Mouse (Mus musculus) spleen, adult 18-20 months (tissue): ENCODE data around the gene Gcnt3.
A peak's percentile ranks its signal among the peaks of the same experiment; 100 is the strongest.
"Not testable (repeated sequence)": the region's sequence is repeated elsewhere in the genome, so short reads cannot be mapped to it uniquely, and the experiment has no call there.

Experiments
- DNase-seq, 2 experiments: peaks; one replicate each; pipeline ENCODE4 v3.0.0; 2022; ENCODE audit warnings: mixed read lengths in 2 of 2

The Gcnt3 gene

DNA sequence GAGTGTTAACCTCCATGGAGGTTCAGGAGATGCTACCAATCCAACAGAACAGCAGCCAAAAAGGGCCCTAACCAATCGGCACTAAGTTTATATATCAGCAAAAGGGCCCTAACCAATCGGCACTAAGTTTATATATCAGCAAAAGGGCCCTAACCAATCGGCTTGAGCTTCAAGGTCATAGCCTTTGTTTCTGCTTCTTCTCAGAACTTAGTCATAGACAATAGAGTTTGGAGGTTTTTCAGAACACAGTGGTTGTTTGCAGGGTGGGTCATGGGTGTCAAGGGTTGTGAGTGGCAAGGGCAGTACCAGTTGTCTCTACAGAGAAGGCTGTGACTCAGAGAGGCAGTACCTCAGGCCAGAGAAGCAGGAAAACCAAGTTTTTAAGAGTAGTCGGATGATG is 4.2 kb upstream of the Gcnt3 start:
- DNase-seq, result no peak

DNA sequence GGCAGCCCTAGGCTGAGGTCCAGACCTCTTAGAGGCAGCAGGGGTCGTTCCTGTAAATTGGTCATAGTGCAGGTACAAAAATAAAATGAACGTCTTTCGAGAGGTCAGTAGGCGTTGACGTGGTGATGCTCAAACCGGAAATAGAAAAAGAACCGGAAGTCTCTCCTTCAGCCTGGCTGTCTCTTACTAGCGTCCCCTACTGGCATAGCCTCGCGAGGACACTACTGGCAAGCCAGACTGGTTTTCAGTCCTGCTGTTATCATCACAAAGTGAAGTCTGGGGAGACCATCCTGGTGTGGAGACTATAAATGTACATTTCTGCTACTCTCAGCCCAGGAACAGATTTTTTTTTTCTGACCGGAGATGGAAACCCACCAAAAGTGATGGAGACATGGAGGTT is 2.7 kb upstream of the Gcnt3 start:
- DNase-seq, result no peak

DNA sequence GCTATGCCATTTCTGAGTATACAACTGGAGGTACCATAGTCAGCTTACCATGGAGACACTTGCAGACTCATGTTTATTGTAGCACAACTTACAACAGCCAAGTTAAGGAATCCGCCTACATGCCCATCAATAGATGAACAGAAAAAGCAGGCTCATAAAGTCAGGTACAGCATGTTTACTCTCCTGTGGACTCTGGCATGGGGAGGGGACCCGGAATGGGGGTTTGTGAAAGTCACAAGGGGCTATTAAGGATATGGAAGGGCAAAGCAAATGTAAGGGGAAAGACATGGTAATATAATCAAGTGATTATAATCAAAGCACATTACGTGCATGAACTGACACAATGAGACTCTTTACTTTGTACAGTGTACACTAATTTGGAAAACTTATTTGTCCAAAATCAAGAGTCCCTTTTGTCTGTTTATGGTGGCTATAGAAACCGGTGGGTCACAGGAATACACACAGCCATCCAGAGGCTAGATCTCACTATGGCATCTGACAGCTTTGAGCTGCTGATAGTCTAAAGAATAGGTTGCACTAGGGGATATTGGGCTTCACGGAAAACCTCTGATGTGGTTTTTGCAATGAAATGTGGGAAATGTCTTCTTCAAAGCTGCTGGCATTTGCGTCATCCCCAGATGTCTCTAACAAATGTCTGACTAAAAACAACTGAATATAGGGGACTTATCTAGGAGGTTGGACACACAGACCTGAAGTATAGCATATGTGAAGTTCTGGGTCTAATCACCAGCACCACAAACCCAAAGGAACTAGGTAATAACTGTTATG is 1.9 kb upstream of the Gcnt3 start:
- no peak for DNase-seq

DNA sequence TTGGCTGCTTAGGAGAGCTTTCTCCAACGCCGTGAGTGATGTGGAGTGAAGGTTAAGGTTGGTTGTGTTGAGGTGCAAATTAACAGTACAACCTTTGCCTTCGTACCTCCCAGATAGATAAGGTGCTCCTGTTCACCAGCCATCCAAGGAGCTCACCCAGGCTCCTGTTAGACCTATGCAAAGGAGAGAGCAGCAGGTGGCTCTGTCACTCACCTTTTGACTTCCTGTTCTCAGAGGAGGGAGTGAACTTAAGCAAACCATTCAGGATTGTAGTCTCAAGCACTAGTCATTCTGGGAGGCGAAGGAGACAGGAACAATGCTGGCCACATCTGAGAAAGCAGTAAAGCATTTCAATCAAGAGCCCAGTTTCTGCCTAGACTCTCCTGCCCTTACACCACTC is 1.2 kb downstream of the Gcnt3 start:
- DNase-seq, result no peak

DNA sequence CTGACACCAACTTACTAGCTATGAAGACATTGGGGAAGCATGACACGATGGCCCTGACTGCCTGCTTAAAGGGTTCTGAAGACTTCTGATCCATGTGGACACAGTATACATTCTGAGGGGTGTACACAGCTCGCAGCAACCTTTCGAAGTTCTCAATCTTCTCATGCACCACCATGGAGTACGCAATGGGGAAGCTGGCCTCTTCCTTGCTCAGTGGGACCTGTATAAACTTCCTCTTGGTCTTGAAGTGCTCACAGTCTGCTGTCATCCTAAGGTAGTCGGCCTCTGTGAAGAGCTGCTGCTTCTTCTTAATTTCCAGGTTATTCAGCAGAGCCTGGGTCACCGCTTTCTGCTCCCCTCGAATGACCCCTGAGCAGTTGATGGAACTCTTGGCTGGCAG is 3.2 kb downstream of the Gcnt3 start:
- no peak for DNase-seq

DNA sequence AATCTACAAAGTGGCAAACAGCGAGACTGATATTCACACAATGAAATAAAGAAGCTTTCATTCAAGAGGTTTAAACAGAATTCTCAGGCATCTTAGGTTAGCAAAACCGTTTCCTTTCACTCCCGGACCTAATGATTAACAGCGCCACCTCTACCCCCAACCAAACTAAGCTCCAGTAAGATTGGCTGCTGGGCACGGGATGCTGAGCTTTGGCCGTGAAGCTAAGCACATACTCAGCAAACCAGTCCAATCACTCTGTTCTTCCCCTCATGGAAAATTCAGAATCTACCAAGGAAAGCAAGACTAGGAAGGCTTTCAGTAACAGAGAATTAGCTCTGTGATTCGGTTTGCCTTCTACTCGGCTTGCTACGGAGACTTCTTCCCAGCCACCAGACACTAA is 4.8 kb downstream of the Gcnt3 start:
- DNase-seq, result no peak

DNA sequence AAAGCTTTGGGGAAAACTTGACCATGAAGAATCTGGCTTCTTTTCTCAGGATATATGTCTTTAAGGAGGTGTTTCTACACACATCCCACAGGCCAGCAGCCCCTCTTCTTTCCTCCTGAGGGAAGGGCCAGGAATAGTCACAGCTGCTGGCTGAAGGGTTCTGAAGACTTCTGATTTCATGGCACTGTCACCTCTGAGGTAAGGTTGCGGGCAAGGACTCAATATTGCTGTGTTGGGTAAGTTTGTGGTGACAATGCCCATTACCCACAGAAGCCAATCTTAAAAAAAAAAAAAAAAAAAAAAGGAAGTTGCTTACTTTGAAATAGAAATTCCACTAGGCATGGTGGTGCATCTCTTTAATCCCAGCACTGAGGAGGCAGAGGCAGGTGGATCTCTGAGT is 5.7 kb downstream of the Gcnt3 start:
- DNase-seq, result no peak

DNA sequence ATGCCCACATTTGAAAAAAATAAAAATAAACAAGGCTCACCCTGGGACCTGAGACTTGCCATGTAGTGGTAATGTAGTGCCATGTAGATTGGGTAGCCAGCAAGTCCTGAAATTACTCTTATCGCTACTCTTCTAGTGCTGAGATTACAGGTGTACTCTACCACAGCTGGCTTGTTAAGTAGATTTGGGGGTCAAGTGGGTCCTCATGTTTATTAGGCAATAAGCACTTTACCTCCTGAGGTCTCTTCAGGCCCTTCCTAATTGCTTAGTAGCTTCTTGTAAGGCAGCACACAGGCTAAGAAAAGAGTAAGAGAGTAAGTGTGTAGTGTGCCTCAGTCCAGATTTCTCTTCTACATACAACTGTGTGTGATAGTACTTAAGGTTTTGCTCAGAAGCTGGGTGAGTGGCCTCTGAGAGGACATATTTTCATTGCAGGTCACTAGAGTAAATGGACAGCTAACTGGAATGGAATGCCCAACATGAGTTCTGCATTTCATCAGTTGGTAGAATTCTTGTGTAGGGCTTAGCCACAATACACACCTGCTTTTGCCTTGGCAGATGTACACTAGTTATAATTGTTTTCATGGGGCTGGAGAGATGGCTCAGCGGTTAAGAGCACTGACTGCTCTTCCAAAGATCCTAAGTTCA is 12.4 kb downstream of the Gcnt3 start:
- no peak for DNase-seq

DNA sequence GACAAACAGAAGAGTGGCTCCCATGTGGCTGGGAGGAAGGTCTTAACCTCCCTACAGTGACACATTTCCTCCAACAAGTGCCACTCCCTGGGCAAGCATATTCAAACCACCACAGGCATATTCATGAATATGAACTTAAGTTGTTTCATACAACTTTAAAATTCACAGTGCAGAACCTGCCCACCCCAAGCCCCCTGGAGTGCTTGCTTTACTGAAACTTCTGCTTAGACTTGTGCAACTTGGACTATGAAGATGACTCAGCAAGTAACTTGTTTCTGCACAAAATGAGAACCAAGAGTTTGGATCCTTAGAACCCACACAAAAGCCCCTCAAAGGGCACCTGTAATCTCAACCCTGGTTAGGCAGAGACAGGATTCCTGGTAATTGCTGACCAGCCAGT is 13.2 kb downstream of the Gcnt3 start:
- DNase-seq, result no peak

DNA sequence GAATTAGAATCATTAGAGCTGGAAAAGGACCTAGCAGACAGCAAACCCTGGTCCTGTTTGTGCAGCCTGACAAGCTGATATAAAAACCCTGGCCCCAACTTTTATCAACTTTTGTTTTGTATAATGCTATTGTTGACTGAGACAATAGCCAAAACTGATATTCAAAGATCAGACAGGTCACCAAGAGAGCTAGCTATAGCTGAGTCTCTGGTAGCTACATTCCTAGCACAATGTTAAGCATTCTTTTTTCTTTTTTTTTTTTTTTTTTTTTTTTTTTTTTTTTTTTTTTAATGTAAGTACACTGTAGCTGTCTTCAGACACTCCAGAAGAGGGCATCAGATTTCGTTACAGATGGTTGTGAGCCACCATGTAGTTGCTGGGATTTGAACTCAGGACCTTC is 14.3 kb downstream of the Gcnt3 start:
- DNase-seq, result not testable (repeated sequence)

DNA sequence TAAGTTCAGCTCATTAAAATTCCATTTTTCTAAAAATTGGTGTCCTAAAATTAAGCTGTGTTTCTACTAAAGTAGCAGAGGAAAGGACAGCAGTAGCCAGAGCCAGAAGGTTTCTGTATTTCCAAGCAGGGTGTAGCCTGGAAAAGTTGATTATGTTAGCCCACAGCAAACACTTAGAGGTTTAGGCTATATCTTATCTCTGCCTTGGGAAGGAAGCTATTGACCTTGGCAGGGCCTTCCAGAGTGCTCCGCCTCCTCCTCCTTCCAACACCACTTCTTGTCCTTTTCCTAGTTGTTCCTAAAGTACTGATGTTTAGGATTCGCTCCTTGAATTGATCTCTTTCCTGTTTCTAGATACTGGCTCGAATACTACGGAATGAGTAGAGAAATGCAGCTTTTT is 15.8 kb downstream of the Gcnt3 start:
- DNase-seq, result no peak

DNA sequence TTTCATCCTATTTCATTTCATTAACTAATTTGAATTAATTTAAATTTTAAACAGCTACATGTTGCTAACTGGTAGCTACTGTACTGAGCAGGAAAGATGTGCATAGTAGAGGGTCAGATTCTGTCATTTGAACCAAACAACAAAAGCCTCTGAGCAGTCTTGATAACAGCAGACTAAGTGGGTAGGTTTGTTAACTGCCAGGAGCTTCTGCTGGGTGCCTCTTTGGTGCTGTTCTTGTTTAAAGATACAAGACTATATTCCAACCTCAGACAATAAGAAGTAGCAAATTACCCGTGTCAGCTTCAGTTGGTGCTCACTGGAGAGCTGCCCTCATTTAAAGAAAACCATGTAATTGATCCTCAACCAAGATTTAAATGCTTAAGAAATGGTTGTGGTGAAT is 16.3 kb downstream of the Gcnt3 start:
- DNase-seq, result no peak

DNA sequence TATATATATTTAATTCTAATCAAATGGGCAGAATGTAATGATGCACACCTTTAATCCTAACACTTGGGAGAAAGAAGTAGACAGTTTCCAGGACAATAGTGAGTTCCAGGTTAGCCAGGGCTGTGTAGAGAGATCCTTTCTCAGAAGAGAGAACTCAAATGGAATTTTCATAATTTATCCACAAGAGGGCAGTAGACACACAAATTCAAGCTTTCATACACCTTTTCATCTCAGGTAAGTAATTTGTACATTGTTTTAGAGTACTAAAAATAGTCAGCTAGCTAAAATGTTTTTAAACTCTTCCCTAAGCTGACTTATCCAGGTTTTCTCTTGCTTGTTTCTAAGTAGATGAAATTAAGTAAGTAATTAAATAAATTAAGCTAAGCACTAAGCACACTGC is 19.0 kb downstream of the Gcnt3 start:
- no peak for DNase-seq

DNA sequence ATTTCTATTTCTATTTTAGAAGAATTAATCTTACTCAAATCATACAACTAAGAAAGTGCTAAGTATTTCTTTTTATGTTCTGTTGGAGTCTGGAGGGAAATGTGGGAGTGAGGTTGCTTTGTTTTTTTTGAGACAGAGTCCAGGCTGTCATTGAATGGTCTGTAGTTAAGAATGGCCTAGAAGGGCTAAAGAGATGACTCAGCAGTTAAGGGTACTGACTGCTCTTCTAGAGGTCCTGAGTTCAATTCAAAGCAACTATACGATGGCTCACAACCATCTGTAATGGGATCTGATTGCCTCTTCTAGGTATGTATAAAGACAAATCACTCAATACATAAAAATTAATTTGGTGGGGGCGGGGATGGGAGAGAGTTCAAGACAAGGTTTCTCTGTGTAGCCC is 22.3 kb downstream of the Gcnt3 start:
- no peak for DNase-seq

DNA sequence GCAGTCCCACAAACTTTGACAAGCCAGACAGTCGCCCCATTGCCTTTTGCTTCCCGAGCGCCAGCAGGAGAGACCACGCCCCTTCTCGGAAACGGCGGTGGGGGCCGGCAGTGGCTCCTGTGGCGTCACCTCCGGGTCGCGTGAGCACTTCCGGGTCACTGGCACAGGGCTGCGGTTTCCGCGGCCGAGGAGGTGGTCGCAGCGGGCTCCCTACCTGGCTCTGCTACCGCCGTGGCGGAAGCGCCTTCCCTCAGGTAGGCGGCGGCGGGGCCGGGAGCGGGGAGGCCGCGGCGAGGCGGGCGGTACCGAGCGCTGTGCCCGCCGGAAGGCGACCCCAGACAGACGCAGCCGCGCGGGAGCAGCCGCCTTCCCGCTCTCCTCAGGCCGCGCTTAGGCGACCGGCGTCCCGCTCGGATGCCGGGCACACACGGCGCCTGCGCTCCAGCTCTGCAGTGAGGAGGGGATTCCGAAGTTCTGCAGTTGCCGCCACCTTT is 25.4 kb downstream of the Gcnt3 start, which contains the start of gene Gtf2a2:
Gene Gtf2a2, plus strand, starts transcription at position 143 of the 494 bp plus-strand sequence.
- DNase-seq, result peak; percentile 85 to 93

DNA sequence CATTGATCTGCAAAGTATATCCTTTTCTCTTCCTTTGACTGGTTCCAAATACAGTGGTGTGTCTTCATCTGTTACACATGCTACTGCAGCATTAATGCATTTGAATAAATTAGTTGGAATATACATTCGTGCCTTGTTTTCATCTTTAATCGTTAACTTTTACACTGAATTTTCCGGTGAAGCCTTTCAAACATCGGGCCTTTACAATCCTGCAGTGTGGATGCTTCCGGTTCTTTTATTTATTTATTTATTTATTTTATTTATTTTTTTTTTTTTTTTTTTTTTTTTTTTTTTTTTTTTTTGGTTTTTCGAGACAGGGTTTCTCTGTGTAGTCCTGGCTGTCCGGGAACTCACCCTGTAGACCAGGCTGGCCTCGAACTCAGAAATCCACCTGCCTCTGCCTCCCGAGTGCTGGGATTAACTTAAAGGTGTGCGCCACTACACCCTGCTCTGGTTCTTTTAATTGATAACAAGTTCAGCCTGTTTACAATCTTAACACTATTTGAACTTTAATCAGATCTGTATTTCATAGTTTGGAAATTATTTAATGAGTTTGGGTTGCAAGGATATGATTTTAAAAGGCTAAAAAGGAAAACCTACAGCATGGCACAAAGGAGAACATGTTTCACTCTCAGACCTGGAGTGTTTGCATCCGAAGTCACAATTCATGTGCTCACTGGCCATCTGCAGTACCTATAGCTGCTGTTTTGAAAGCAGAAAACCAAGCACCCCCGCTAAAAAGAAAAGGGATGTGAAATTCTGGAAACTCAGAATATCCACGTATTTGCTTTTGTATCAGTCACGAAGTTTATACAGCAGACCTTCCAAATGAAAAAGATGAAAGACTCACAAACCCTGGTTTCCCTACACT is 26.1 kb downstream of the Gcnt3 start:
- DNase-seq, result no peak

DNA sequence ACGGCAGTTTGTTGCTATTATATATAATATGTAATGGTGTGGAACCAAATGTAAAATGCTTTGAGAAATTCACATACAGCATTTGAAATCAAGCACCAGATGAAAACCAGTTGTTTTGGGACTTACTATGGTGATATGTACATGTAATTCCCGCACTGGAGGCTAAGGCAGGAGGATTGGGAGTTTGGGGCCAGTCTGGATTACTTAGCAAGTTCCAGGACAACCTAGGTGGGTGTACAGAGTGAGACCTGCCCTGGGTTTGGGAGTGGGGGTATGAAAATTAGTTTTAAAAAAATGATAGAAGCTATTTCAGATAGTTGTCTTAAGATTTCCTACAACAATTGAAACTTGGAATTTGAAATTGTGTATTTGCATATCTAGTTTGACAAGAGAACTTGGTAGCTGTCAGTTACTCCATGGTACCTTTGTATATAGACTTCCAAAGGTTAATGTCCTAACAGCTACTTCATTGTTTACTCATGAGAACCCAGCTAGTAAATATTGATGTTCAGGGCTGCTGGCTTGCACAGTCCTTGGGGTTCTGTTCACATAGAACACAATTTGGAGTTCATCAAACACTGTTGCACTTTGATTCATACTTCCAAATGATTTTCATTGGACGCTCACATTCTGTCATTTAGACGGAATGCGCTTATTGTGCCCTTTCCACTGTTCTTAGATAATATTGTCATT is 27.0 kb downstream of the Gcnt3 start:
- DNase-seq, result no peak

DNA sequence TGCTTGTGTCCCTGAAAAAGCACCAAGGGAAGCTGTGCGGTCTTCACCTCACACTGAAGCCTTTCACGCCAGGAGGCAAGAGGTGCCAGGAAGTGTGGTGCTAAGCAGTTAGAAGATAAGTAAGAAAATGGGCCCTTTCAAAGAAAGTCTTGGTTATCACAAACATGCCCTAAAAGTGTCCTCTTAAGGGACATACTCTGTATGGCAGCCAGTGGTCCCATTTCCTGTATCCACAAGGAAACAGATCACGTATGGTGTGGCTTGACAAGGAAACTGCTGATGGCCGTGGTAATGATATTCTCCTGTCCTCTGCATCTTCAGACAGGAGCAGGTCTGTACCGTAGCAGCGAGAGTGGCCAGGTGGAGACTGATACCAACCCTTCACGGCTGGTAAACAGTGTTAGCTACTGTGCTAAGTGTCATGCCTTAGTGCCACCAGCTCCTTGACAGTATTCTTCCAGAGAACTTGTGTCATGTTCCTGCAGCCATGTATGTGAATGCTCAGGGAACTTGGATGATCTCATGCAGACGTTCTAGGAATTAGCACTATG is 28.1 kb downstream of the Gcnt3 start:
- no peak for DNase-seq

DNA sequence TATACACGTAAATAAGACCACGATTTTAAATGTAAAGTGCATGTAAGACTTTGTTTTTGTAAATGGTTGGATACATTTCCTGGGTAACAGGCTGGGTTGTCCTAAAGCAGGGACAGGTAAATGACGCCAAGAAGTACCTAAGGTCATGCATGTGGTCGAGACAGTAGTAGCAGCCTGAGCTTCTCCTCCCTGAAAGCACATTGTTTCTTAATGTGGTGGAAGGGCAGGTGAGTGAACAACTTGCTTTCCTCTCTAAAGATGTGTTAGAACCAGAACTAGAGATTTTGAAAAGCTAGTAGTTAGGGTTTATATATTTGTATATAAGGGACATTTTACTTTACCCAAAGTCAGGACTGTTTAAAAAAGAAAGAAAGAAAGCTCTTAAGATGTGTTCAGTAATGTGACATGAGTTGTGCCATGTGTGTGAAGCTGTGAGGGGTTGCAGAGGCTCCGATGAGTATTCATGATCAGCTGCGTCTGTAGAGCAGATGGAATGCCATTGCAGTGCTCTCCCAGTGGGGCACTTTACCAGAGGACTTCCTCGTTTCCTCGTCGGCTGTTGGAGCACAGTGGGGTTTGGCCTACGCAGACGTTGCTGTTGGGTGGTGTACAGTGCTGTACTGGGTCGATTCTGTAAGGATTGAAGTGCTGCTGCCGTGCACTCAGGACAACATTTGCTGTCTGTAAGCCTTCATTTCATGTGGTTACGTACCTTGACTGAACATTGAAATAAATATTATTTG is 30.2 kb downstream of the Gcnt3 start:
- no peak for DNase-seq

DNA sequence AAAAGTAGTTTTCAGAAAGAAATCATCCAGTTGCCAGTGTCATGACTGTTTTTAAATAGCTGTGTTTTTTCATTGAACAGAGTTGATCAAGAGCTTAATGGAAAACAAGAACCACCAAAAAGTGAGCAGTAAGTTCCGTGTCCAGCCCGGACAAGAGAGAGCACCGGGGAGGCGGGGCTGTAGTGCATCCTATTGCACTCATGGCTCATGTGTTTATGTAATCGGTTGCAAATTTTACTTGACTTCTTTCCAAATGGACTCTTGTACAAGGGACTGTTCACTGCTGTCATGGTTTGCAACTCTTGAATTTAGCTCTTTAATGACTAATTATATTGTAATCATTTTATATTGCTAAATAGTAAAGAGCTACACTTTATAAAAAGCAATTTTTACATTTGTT is 30.9 kb downstream of the Gcnt3 start:
- no peak for DNase-seq

DNA sequence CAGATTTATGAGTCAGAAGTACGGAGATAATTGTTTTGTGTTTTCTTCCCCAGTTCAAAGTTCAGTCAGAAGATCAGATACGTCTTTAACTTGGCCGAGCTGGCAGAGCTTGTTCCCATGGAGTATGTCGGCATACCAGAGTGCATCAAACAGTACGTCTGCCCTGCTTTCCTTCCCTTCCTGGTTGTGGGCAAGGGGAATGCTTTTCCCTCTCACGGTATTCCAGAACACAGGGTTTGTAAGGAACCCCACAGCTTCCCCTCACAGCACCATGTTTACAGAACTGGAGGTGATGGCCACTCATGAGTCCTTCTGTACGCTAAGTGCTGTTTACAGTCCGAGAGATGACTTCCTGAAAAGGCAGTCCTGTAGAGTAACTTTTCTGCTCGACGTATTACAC is 34.4 kb downstream of the Gcnt3 start:
- no peak for DNase-seq

DNA sequence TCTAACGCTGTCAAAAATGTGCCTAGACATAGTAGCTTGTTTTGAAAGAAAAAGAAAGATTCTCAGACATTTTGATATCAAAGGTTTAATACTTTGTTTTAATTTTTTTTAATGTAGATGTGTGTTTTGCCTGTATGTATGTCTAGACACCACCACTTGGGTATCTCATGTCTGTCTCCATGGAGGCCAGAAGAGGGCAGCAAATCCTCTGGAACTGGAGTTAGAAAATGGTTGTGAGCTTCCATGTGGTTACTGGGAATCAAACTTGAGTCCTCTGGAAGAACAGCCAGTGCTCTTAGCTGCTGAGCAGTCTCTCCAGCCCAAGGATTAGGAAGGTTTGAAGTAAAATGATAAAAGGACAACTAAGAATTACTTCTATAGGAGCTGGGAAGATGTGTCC is 38.6 kb downstream of the Gcnt3 start:
- DNase-seq, result no peak
